Mouse (Mus musculus) CH12.LX (cell line): ENCODE measurements around the gene Dbx2.
A peak's percentile ranks its signal among the peaks of the same experiment; 100 is the strongest.

Experiments
- CHD1 ChIP-seq: IDR thresholded peaks from 2 replicates; pipeline ENCODE4 v1.6.1; 2012; ENCODE audit warnings: low read depth, low read length, improper control_type of control experiment, inconsistent platforms
- CTCF ChIP-seq, 2 experiments: IDR thresholded peaks in 1 of 2; conservative IDR thresholded peaks in 1 of 2; 2 replicates each; pipeline ENCODE4 v1.5.1; 2011 to 2012; ENCODE audit warnings: low read depth in 2 of 2, low read length in 2 of 2, improper control_type of control experiment in 1 of 2, inconsistent platforms in 1 of 2, mild to moderate bottlenecking in 1 of 2, moderate library complexity in 1 of 2
- E2F4 ChIP-seq: IDR thresholded peaks from 2 replicates; pipeline ENCODE4 v1.6.1; 2011; ENCODE audit warnings: low read depth, low read length, improper control_type of control experiment; ENCODE audit not compliant: insufficient replicate concordance
- KAT2A ChIP-seq: IDR thresholded peaks from 2 replicates; pipeline ENCODE4 v1.6.1; 2012; ENCODE audit warnings: low read length, improper control_type of control experiment, inconsistent platforms; ENCODE audit not compliant: insufficient replicate concordance
- MAX ChIP-seq: IDR thresholded peaks from 2 replicates; pipeline ENCODE4 v1.6.1; 2011; ENCODE audit warnings: low read length, improper control_type of control experiment
- MAZ ChIP-seq: IDR thresholded peaks from 2 replicates; pipeline ENCODE4 v1.6.1; 2012; ENCODE audit warnings: low read depth, mild to moderate bottlenecking, inconsistent platforms, low read length, improper control_type of control experiment, moderate library complexity
- POLR2A ChIP-seq: IDR thresholded peaks from 2 replicates; pipeline ENCODE4 v1.6.1; 2011; ENCODE audit warnings: low read depth, mild to moderate bottlenecking, improper control_type of control experiment, low read length
- POLR2AphosphoS2 ChIP-seq: IDR thresholded peaks from 2 replicates; pipeline ENCODE4 v1.6.1; 2011; ENCODE audit warnings: low read depth, low read length, improper control_type of control experiment
- RCOR1 ChIP-seq: conservative IDR thresholded peaks from 2 replicates; pipeline ENCODE4 v1.6.1; 2012; ENCODE audit warnings: low read depth, mild to moderate bottlenecking, inconsistent platforms, low read length, improper control_type of control experiment
- SIN3A ChIP-seq: IDR thresholded peaks from 2 replicates; pipeline ENCODE4 v1.6.1; 2012; ENCODE audit warnings: low read length, improper control_type of control experiment, inconsistent platforms
- TCF12 ChIP-seq: IDR thresholded peaks from 2 replicates; pipeline ENCODE4 v1.6.1; 2014; ENCODE audit warnings: low read depth, mild to moderate bottlenecking, inconsistent platforms, low read length, improper control_type of control experiment
- ZKSCAN1 ChIP-seq: IDR thresholded peaks from 2 replicates; pipeline ENCODE4 v1.6.1; 2012; ENCODE audit warnings: low read depth, inconsistent platforms, low read length, improper control_type of control experiment, borderline replicate concordance

DNA sequence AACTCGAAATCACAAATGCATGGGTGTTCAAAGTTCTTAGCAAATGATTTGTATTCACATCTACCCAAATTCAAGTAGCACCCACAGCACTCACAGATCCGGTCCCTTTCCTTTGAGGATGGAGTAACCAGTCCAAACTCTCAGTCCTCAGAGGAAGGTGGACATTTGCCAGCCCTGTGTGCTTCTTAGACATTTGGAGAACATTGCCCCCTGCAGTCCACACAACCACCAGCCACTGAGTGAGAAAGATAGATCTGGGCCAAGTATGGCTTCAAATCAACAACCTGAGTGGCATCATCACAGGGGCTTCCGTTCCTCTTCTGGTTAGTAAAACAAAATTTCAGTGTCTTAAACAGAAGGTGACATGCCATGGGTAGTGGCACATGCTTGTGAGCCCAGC, 38.0 kb upstream of the Dbx2 start:
- no peak for TF ChIP-seq ZKSCAN1
- no peak for TF ChIP-seq CHD1
- no peak for TF ChIP-seq RCOR1
- no peak for TF ChIP-seq SIN3A
- no peak for TF ChIP-seq E2F4
- no peak for TF ChIP-seq MAX
- TF ChIP-seq TCF12: no peak
- TF ChIP-seq CTCF (conservative IDR thresholded peaks at IDR 0.05 in 1 of 2, IDR thresholded peaks at IDR 0.05 in 1 of 2; ENCODE audit: low read depth in 2 of 2, low read length in 2 of 2): peak in 1 of 2 experiments; percentile 46; a peak in 2 of 4 replicates
- TF ChIP-seq POLR2A: no peak
- TF ChIP-seq KAT2A: no peak
- no peak for TF ChIP-seq POLR2AphosphoS2
- no peak for TF ChIP-seq MAZ
